Mouse (Mus musculus): ENCODE measurements around the gene Nol12. TPM values are rescaled to one million over a fixed set of nuclear protein-coding genes. Genes with fewer than 3 reads are reported as not detected.

The Nol12 gene
- total RNA-seq, 2 experiments from 2014 or later = 22.2 to 23.1 TPM

DNA sequence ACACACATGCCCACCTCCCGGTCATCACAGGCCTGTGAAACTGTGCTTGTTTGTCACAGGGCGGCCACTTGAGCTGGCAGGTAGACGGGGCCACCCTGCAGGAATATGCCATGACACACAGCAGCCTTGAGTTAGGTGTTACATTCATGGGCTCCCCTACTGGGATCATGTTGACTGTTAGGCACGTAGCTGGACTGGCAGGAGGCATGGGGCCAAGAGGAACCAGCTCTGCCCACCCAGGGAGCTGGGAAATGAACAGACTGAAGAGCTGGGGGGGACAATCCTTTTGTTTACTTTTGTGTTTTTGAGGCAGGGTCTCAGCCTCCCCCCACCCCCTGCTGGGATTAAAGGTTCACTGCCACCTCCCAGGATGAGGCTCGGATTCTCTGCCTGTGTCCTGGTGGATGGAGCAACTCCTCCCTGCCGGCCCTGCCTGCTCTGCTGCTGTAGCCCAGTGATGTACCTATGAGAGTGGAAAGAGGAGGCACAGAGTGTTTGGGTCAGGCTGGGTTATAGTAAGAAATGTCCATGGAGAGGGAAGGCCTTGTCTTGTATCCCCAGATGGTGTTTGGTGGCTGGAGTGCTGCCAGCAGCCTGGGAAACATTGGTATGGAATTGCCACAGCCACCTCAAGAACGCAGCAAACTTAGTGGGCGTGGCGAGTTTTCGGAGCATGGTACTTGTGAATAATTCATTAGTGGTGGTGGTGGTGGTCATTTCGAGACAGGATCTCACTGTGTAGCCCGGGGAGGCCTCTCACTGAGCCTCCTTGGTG is 18.5 kb upstream of the Nol12 start:
- no peak for DNase-seq

DNA sequence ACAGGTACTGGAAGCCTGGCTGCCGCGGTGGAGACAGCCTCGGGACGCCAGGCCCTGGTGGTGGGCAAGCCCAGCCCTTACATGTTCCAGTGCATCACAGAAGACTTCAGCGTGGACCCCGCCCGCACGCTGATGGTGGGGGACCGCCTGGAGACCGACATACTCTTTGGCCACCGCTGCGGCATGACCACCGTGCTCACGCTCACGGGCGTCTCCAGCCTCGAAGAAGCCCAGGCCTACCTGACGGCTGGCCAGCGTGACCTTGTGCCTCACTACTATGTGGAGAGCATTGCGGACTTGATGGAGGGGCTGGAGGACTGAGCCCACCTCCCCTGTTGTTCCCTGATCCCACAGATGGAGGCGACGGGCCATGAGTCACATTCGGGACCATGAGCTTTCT is 16.6 kb upstream of the Nol12 start:
- DNase-seq = no peak

DNA sequence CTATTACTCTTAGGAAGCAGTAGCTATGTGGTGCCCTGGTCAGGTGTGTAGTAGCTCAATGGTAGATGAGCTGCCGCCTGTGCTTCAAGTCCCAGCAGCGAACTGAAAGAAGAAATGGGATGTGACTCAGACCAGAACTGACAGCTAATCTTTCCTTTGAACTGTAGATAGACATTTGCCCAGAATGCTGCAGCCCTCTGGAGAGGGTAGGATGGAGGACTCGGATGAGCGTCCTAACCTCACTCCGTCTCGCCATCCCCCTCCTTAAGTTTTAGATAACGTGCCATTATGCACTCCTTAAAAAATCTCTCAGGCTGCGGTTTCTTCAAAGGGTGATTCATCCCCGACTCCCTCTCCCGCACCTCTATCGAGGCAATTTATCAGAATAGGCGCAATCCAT is 14.8 kb upstream of the Nol12 start:
- DNase-seq = no peak

- no peak for DNase-seq
These were observed 12.0 kb upstream of the Nol12 start for GRCm38 (mm10) chr15:78922700-78923099.

DNA sequence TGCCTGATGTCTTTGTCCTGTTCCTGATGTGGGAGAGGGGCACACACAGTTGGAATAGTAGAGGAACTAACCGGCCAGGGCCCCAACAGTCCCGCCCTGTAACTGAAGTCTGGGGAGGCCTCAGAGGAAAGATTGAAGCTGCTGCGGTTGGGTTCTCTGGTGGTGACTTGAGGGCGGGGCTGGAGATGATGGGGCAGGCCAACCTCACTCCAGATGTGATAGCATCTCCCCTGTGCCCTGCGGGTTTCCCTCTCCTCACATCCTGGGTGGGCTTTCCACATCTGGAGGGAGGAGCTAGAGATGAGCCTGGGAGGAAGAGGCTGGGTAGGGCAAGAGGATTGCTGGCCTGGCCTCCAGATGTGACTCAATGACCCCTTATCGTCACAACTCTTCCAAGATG is 11.1 kb upstream of the Nol12 start:
- no peak for DNase-seq

- no peak for DNase-seq
These were observed 9.6 kb upstream of the Nol12 start for GRCm38 (mm10) chr15:78925129-78925528.

DNA sequence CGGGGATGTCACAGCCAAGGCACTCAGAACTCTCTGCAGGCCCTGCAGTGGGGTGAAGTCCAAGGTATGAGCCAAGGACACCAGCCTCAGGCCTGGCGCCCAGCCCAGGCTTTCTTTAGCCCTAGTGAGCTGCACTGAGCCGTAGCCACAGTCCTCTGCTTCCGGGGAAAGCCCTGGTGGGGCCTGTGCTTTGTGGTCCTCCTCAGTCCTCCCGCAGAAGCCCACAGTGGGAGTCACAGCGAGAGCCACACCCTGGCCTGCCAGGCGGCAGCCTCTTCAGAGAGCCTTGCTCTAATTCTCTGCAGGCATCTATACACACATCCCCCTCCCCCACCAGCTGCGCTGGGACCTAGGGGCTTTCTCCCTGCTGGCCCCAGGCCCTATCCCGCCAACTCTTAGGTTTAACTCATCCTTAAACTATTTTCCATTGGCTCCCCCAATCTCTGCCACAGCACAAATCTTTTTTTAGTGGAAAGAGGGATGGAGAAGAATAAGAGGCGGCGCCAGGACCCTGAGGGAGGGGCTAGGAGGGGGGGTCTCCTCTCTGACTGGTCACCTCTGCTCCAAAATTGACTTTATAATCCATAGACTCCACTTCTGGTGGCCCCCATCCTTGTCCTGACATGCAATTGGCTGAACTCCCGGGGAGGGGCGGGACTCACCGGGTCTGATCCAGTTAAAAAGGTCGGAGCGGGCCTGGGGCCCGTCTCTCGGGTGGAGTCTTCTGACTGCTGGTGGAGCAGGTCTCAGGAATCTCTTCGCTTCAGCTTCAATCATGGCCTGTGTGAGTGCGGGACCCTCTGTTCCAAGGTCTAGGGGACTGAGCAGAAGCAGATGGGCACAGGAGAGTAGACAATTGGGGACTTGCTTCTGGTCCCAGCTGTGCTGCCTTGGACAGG is 8.5 kb upstream of the Nol12 start, which contains the start of gene Lgals1:
Lgals1 (plus strand) TSS at position 705 of the 899 bp plus-strand sequence.
- DNase-seq = peak; percentile 92

GRCm38 (mm10) chr15:78927021-78927787 is 7.5 kb upstream of the Nol12 start:
- peak; percentile 59 for DNase-seq

GRCm38 (mm10) chr15:78927788-78928457 is 6.8 kb upstream of the Nol12 start:
- DNase-seq = peak; percentile 92

DNA sequence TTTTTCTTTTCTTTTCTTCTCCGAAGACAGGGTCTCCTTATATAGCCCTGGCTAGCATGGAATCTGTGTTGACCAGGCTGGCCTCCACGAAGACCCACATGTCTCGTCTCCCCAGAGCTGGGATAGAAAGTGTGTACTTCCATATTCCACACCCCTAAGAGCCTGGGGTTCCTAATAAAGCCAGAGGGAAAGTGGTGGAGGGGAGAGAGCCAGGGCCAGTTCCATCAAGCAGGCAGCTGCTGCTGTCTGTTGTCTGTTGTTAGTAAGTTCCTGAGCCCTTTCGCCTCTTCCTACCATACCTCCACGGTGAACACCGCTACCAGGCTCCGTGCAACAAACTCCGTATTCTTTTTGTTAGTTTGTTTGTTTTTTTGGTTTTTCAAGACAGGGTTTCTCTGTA is 6.2 kb upstream of the Nol12 start:
- DNase-seq = no peak

DNA sequence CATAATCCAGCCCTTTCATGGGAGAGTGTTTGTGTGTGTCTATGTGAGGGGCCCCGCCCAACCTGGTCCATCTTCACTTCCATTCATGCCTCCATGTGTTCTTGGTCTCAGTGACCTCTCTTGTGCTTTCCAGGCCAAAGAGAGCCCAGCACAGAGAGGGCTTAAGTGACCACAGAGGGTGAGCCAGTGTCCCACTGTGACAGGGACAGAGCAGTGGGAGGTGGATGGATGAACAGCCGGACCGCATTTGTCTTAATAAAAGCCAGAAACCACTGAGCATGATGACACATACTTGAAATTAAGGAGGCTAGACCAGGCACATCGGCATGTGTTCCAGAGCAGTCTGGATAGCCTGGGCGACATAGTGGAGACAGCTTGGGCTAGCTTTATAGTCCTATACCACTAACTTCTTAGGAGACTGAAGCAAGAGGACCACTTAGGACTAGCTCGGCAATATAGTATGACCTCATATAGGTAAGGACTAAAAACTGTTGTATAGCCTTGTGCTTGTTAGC is 4.5 kb upstream of the Nol12 start:
- no peak for DNase-seq

DNA sequence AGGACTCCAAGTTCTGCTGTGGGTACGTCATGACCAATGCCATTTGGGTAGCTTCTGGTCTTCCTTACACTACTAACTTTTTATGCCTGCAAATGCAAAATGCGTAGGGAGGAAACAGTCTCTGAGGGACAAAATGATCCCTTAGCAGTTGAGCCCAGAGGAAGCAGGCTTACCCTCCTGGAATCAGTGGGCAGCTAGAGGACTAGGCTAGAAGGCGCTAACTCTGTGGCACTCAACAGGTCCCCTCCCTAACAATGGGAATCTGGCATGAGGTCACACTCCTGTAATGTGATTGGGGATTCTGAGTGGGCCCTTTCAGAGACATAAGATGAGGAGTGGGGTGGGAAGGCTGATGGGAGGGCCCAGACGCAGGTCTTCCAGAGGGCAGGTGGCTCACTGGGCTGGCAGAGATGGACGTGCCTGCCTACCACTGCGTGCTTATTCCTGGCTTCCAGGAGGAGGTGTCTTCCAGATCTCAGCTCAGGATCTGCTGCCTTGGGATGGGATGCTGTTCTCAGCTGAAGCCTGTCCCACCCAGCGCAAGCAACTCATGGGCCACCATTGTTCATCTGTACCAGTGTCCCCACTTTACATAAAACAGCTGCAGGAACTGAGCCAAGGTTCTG is 3.8 kb upstream of the Nol12 start:
- no peak for DNase-seq

GRCm38 (mm10) chr15:78931577-78931976 is 3.2 kb upstream of the Nol12 start:
- DNase-seq = peak; percentile 49

- no peak for DNase-seq
These were observed 1.7 kb downstream of the Nol12 start for GRCm38 (mm10) chr15:78936403-78936802.

- no peak for DNase-seq
These were observed 2.6 kb downstream of the Nol12 start for GRCm38 (mm10) chr15:78937311-78937710.

DNA sequence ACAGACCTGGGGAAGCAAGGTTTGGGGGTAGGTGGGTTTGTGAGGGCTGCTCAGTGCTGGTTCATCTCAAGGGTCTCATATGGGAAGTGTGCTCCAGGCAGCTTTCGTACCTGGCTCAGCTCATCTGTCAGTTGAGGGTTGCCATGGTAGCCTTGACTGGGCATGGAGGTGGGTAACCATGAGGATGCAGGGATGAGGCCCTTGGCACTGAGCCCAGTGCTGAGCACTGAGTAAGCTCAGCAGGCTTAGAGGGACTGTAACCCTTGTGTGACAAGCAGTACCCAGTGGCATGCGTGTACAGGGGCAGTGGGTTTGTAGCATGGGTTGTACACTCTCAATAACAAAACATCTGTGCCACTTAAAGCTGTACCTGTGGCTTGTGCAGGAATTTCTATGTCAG is 3.2 kb downstream of the Nol12 start:
- DNase-seq = no peak

DNA sequence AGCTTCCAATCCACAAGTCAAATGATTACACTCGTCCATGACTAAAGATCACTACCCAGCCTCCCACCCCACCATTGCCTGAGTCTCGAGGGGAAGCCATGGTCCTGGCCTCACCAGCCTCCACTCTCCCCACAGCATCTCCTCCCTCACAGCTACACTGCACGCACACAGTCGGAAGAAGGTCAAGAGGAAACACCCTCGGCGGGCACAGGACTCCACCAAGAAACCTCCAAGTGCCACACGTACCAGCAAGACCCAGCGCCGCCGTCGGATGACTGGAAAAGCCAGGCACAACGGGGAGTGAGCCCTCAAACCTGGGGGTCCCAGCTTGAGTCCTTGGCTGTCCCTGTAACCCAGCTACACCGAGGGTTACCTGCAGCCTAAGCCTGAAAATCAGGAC is 5.6 kb downstream of the Nol12 start:
- DNase-seq = no peak

- DNase-seq = peak; percentile 74
These were observed 7.9 kb downstream of the Nol12 start for GRCm38 (mm10) chr15:78942663-78943062.

DNA sequence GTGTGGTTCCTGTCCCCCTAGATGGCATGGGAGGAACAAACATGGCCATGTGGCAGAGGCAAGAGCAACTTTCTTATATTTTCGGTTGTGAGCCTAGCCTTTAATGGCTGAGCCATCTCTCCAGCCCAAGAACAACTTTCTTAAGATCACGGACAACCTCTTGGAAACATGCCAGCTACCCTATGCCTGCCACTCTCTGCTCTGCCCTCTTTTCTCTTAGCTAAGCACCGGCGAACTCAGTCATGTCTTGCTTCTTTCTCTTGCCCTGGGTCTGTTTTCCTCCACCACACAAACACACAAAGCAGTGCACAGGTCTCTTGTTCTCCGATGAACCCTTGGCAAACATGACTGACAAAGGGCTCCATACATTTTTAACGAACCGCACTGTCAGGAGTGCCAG is 11.5 kb downstream of the Nol12 start:
- DNase-seq = no peak

DNA sequence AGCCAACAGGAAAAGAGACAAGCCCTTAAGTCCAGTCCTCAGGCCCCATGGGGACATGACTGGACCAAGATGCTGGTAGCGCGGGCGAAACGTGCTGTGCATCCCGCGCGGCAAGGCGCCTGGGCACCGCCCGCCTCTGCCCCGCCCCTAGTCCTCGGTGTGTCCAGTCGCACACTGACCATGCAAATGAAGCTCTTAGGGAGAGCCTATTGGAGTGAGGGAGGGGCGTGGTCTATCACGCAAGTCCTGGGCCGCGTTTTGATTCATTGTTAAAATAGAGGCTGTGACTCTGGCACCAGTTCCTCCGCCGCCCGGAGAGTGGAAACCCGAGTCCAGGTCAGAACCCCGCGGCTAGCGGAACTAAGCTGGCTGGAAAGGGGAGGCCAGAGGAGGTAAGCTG is 12.9 kb downstream of the Nol12 start, which contains the start of gene Triobp:
Triobp (plus strand) TSS at position 68 of the 400 bp plus-strand sequence.
- DNase-seq = peak; percentile 86

DNA sequence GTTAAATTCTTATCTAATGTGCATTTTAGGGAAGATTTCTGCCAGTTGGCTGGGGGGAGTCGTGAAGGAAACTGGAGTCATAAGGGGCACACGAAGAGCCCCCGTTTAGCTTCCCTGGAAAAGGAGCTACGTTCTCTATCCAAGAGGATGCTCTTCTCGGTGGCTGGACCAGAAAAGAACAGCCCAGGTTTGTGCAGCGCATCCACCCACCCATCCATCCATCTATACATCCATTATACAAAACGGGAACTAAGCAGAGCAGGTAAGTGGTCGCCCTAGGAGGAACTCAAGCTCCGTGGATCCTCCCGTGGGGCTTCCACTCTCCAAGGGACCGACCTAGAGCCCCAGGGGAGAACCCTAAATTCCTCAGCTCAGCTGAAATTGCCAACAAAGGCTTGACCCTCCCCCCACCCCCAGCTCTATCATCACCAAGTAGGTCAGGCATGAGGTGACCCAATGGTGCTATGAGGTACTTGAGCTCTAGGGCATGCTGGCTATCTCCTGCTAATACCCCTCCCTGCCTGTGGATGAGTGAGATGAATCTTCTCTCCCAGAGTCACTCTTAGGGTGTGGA is 13.5 kb downstream of the Nol12 start:
- DNase-seq = no peak

Data from gastrocnemius, postnatal 25 days (tissue).